Mouse (Mus musculus): ENCODE measurements around the gene Ywhag.

- no peak for TF ChIP-seq CTCF (conservative IDR thresholded peaks at IDR 0.05; ENCODE audit: low read length)
- no peak for TF ChIP-seq NANOG (IDR thresholded peaks at IDR 0.05; ENCODE audit: borderline replicate concordance, low read length)
Measured at GRCm38 (mm10) chr5:135870505-135870904, 63.9 kb downstream of the Ywhag start.
